Comparison of ENCODE assay signal across 7 mouse cellular contexts in genomic region chr3:37420641-37421040, GRCm38 (mm10). TPM values are rescaled to one million over a fixed set of nuclear protein-coding genes. Genes with fewer than 3 reads are reported as not detected.
DNase-seq lines count a peak whose midpoint lies in the region; ATAC-seq lines count a peak whose summit lies in the region.

No protein-coding gene starts in this region.

- H3K27me3 ChIP-seq in hindbrain, embryonic 15.5 days = no peaks in the 10 kb centered on the region

- H3K4me2 ChIP-seq in hindbrain, embryonic 15.5 days = peak overlapping the region; percentile 95

- peaks cover 24% of the 10 kb centered on the region for H3K4me1 ChIP-seq in hindbrain, embryonic 15.5 days (replicated peaks)

- no peak for ATAC-seq in hindbrain, embryonic 15.5 days (ENCODE audit: low FRiP score, low read depth)

- peak overlapping the region; percentile 74 for H3K9ac ChIP-seq in hindbrain, embryonic 15.5 days

- H3K27ac ChIP-seq in hindbrain, embryonic 15.5 days (replicated peaks) = peak overlapping the region; percentile 87

- H3K4me3 ChIP-seq in hindbrain, embryonic 15.5 days = peak overlapping the region; percentile 74

- no peaks in the 10 kb centered on the region for H3K9me3 ChIP-seq in hindbrain, embryonic 15.5 days

- DNase-seq in left cerebral cortex, postnatal 14 days (ENCODE audit: low spot score in 2 of 2) = peak; percentile 26 to 34
- DNase-seq in left cerebral cortex, postnatal 4 days = no peak
- peak; percentile 45 for DNase-seq in Muller cell, postnatal 12 days (ENCODE audit: inconsistent ontology term)
- peak; percentile 34 for DNase-seq in c-Kit-positive CD71-positive TER-119-negative erythroid progenitor cells, embryonic 14.5 days (ENCODE audit: low read depth)
- peak; percentile 33 for DNase-seq in mesoderm, embryonic 11.5 days (ENCODE audit: low read depth, low spot score)
- no peak for DNase-seq in urinary bladder, postnatal 25 days (ENCODE audit: low spot score)

- under 1% methylated on average over 24 of the region's 24 CpGs for WGBS in hindbrain, embryonic 15.5 days

- intact Hi-C loops in left cerebral cortex, postnatal 14 days (cut with DNase I) = no loop called here
- intact Hi-C loops in left cerebral cortex, postnatal 4 days (cut with DNase I) = no loop called here

- H3K36me3 ChIP-seq in hindbrain, embryonic 15.5 days = 0 out of 2 replicates have a peak, but pooled peaks cover 2% of the 10 kb centered on the region

RNA-seq across cellular contexts. Expression of gene Nudt6, which starts 0.6 kb away (rescaled TPM):
- total RNA-seq in left cerebral cortex, postnatal 14 days (2021) = 1 to 10 TPM; 6.3 to 7.4 TPM
- total RNA-seq in left cerebral cortex, postnatal 4 days (2021) = 1 to 10 TPM; 5.4 to 6.1 TPM
- 7.3 and 8.8 TPM in 2 replicates for polyA plus RNA-seq in hindbrain, embryonic 15.5 days (2015; fragmentation: Nextera tagmentation; extraction: Ambion mirVana)

RNA-seq across cellular contexts. Expression of gene Spata5, which starts 0.9 kb away (rescaled TPM):
- 10 to 100 TPM; 18.8 to 24.4 TPM for total RNA-seq in left cerebral cortex, postnatal 14 days (2021)
- 10 to 100 TPM; 28.1 to 29.2 TPM for total RNA-seq in left cerebral cortex, postnatal 4 days (2021)
- polyA plus RNA-seq in hindbrain, embryonic 15.5 days (2015; fragmentation: Nextera tagmentation; extraction: Ambion mirVana) = 28.2 and 29.9 TPM in 2 replicates

Comparison
In these comparisons a context has a peak if more than half of its experiments do, and no peak if none do; other contexts are left out.
1. DNase-seq: peak in left cerebral cortex, postnatal 14 days (2 of 2), Muller cell, postnatal 12 days (single experiment), c-Kit-positive CD71-positive TER-119-negative erythroid progenitor cells, embryonic 14.5 days (single experiment) and mesoderm, embryonic 11.5 days (single experiment); none in left cerebral cortex, postnatal 4 days (single experiment) and urinary bladder, postnatal 25 days (single experiment).